Mouse (Mus musculus) left cerebral cortex, postnatal 36 days (tissue): Measurements from ENCODE around the gene Cdk14. TPM values are rescaled to one million over a fixed set of nuclear protein-coding genes. Genes with fewer than 3 reads are reported as not detected.

ENCODE experiments used
- DNase-seq, 2 experiments: peaks; one replicate each; pipeline ENCODE4 v3.0.0; 2021 to 2022; ENCODE audit warnings: low spot score in 2 of 2, mixed read lengths in 1 of 2
- intact Hi-C: fragments of 180-260 bp; cut with DNase I; formaldehyde crosslinking; loops from one replicate; pipeline ENCODE4 v1.15.1; 2025
- total RNA-seq, 2 experiments: library from RNA; stranded (reverse); gene quantifications; 2 replicates each; pipeline ENCODE4 v1.2.3; 2021

The Cdk14 gene
- total RNA-seq, 2 experiments from 2014 or later, result 196 to 198 TPM

GRCm38 (mm10) chr5:4851934-4852710 is 568.0 kb downstream of the Cdk14 start:
- DNase-seq, result no peak
- intact Hi-C loops, result no loop called here

GRCm38 (mm10) chr5:4851245-4851933 is 568.7 kb downstream of the Cdk14 start:
- intact Hi-C loops, result no loop called here
- no peak for DNase-seq

- no peak for DNase-seq
Measured at GRCm38 (mm10) chr5:4834819-4835480, 585.2 kb downstream of the Cdk14 start.

GRCm38 (mm10) chr5:4833940-4834339 is 586.2 kb downstream of the Cdk14 start:
- intact Hi-C loops, result no loop called here
- DNase-seq, result no peak

More at GRCm38 (mm10) chr5:4834819-4835480, 585.2 kb downstream of the Cdk14 start:
- intact Hi-C loops, result no loop called here

GRCm38 (mm10) chr5:4826886-4827285 is 593.2 kb downstream of the Cdk14 start:
- no peak for DNase-seq
- intact Hi-C loops, result no loop called here

GRCm38 (mm10) chr5:4825951-4826350 is 594.2 kb downstream of the Cdk14 start:
- DNase-seq, result no peak
- intact Hi-C loops, result no loop called here

GRCm38 (mm10) chr5:4825076-4825475 is 595.0 kb downstream of the Cdk14 start:
- intact Hi-C loops, result no loop called here
- DNase-seq, result no peak

GRCm38 (mm10) chr5:4824171-4824570 is 595.9 kb downstream of the Cdk14 start:
- intact Hi-C loops, result no loop called here
- no peak for DNase-seq

- intact Hi-C loops, result no loop called here
- no peak for DNase-seq
Measured at GRCm38 (mm10) chr5:4822041-4822440, 598.1 kb downstream of the Cdk14 start.

GRCm38 (mm10) chr5:4821368-4821771 is 598.7 kb downstream of the Cdk14 start:
- intact Hi-C loops, result no loop called here
- DNase-seq, result no peak

- no peak for DNase-seq
- intact Hi-C loops, result no loop called here
Measured at GRCm38 (mm10) chr5:4816981-4817380, 603.1 kb downstream of the Cdk14 start.

- intact Hi-C loops, result no loop called here
Measured at GRCm38 (mm10) chr5:4814465-4815204, 605.5 kb downstream of the Cdk14 start.

GRCm38 (mm10) chr5:4813357-4813756 is 606.8 kb downstream of the Cdk14 start:
- intact Hi-C loops, result no loop called here

More at GRCm38 (mm10) chr5:4814465-4815204, 605.5 kb downstream of the Cdk14 start:
- DNase-seq, result no peak

GRCm38 (mm10) chr5:4812036-4812729 is 607.9 kb downstream of the Cdk14 start:
- intact Hi-C loops, result no loop called here
- DNase-seq, result no peak

More at GRCm38 (mm10) chr5:4813357-4813756, 606.8 kb downstream of the Cdk14 start:
- DNase-seq, result no peak

- intact Hi-C loops, result no loop called here
- DNase-seq, result no peak
Measured at GRCm38 (mm10) chr5:4805228-4805627, 614.9 kb downstream of the Cdk14 start.

- no peak for DNase-seq
- intact Hi-C loops, result no loop called here
Measured at GRCm38 (mm10) chr5:4803708-4804107, 616.4 kb downstream of the Cdk14 start.

GRCm38 (mm10) chr5:4801971-4802370 is 618.1 kb downstream of the Cdk14 start:
- no peak for DNase-seq
- intact Hi-C loops, result no loop called here

- intact Hi-C loops, result no loop called here
- DNase-seq, result no peak
Measured at GRCm38 (mm10) chr5:4801096-4801850, 618.8 kb downstream of the Cdk14 start.

- DNase-seq, result no peak
- intact Hi-C loops, result no loop called here
Measured at GRCm38 (mm10) chr5:4791219-4791618, 628.9 kb downstream of the Cdk14 start.
